ENCODE assay signal across 20 mouse cellular contexts in the genomic region with DNA sequence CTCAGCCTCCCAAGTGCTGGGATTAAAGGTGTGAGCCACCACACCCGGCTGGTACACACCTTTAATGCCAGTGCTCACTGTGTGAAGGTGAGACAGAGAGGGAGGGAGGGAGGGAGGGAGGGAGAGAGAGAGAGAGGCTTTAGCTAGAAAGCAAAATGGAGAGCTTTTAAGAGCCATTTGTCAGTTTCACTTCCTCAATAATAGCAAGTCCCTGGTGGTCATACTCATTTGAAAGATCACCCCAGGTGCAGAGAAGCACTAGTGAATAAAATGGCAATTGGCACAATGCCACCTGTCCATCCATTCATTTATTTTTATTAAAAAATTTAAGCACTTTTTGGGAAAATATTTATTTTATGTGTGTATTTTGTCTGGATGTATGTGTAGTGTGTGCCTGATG.
"Had no signal": no experiment of that assay in that cellular context is flagged by ENCODE, and none has a peak within 500 bp of the region (broad histone marks: within the 10 kb centered on the region; RNA-seq: fewer than 3 reads in every experiment).

No protein-coding gene starts in this region.

- DNase-seq: gastrocnemius, postnatal 14 days; heart, adult 18-20 months; heart, postnatal 10 days; heart, postnatal 4 days; kidney, adult 18-20 months; kidney, adult 8-10 months; kidney, postnatal 10 days; kidney, postnatal 25 days; layer of hippocampus, adult 9-11 months; layer of hippocampus, postnatal 36 days; liver; liver, embryonic 13.5 days had no signal

- ATAC-seq: hindbrain, postnatal 0 days; intestine, postnatal 0 days had no signal

- H3K4me3 ChIP-seq: heart, embryonic 10.5 days; heart, embryonic 12.5 days; hindbrain, embryonic 13.5 days; hindbrain, embryonic 15.5 days; limb, embryonic 10.5 days; limb, embryonic 12.5 days; liver, embryonic 13.5 days had no signal

- H3K9ac ChIP-seq: heart, embryonic 12.5 days; hindbrain, embryonic 13.5 days; hindbrain, embryonic 15.5 days; limb, embryonic 12.5 days; liver, embryonic 13.5 days had no signal

- H3K4me1 ChIP-seq: heart, embryonic 10.5 days; heart, embryonic 12.5 days; hindbrain, embryonic 15.5 days; limb, embryonic 12.5 days had no signal

- H3K27me3 ChIP-seq: heart, embryonic 12.5 days; hindbrain, embryonic 13.5 days; hindbrain, embryonic 15.5 days; limb, embryonic 12.5 days; liver, embryonic 13.5 days had no signal

- H3K9me3 ChIP-seq: heart, embryonic 10.5 days; heart, embryonic 12.5 days; hindbrain, embryonic 13.5 days; hindbrain, embryonic 15.5 days; limb, embryonic 10.5 days; limb, embryonic 12.5 days; liver, embryonic 13.5 days had no signal

- H3K36me3 ChIP-seq: heart, embryonic 10.5 days; heart, embryonic 12.5 days; hindbrain, embryonic 13.5 days; hindbrain, embryonic 15.5 days; limb, embryonic 10.5 days; limb, embryonic 12.5 days; liver, embryonic 13.5 days had no signal

- H3K27ac ChIP-seq: heart, embryonic 10.5 days; hindbrain, embryonic 13.5 days; hindbrain, embryonic 15.5 days; hindbrain, postnatal 0 days; limb, embryonic 10.5 days; limb, embryonic 12.5 days; liver, embryonic 13.5 days had no signal
